Mouse (Mus musculus): ENCODE measurements around the gene Fscn3.
A peak's percentile ranks its signal among the peaks of the same experiment; 100 is the strongest.

The Fscn3 gene

GRCm38 (mm10) chr6:28428290-28428689 is 701 bp downstream of the Fscn3 start, which contains the start of gene Gcc1:
TSS of gene Gcc1 (minus strand) at chr6:28428390.
- DNase-seq, result no peak

- no peak for DNase-seq
Observed at GRCm38 (mm10) chr6:28429870-28430269, 2.3 kb downstream of the Fscn3 start.

- peak; percentile 29 for DNase-seq
Observed at GRCm38 (mm10) chr6:28430795-28431537, 3.4 kb downstream of the Fscn3 start.

- no peak for DNase-seq
Observed at GRCm38 (mm10) chr6:28431538-28431855, 3.9 kb downstream of the Fscn3 start.

DNA sequence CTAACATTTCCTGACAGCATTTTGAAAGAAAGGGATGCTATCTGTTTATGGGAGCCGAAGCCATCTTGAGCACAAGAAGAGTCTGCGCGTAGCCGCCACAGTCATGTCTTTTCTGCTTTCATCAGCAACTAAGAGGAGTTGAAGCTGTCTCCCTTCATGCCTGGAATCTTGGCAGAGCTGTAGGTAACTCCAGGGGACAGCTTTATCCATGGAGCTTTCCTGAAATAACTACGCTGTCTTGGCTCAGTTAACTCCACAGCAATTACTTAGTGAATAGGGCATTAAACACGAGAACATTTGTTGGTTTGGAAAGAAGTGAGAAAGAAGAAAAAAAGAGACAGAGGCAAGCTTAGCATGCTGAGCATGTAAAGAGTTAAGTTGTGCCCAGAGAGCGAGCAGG is 20.3 kb downstream of the Fscn3 start:
- no peak for DNase-seq

DNA sequence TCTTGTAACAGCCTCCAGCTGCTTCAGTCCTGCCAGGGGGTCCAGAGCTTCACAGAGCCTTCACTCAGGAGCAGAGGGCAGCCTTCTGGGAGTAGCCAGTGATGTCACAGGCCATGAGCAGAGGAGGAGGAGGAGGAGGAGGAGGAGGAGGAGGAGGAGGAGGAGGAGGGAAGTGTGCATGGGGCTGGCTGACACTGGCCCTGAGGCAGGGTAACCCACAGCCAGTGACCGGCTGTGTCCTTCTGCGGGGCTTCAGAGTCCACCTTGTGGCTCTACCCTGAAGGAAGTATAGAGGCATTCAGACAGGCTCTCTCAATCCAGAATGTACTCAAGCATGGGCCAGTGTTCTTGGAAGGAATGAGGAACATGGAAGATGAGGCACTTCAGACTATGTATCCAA is 21.7 kb downstream of the Fscn3 start, which contains the start of gene Pax4:
Pax4 (minus strand) TSS at position 101 of the 400 bp plus-strand sequence.
- DNase-seq, result no peak

- no peak for DNase-seq
Observed at GRCm38 (mm10) chr6:28450481-28450880, 22.9 kb downstream of the Fscn3 start.

GRCm38 (mm10) chr6:28450977-28451376 is 23.4 kb downstream of the Fscn3 start:
- no peak for DNase-seq

- no peak for DNase-seq
Observed at GRCm38 (mm10) chr6:28459221-28459668, 31.7 kb downstream of the Fscn3 start.

DNA sequence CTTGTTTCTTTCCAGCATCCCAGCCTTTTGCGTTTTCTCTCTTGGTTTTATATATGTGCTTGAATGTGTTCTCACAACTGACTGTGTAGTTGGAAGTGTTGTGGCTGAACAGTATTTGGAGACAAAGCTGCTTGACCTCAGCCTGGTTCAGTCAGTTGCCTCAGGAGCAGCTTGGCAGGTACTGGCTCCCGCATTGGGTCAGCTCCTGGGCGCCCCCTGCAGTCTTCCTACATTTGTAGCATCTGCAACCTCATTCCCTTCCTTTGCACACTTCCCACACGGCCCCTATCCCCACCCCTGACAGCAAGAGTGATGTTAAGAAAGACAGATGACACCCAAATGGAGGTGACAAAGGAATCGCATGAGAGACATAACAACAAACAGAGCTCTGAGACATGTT is 32.9 kb downstream of the Fscn3 start:
- DNase-seq, result peak; percentile 74

GRCm38 (mm10) chr6:28464630-28465029 is 37.0 kb downstream of the Fscn3 start:
- no peak for DNase-seq

GRCm38 (mm10) chr6:28470017-28470602 is 42.5 kb downstream of the Fscn3 start:
- DNase-seq, result no peak

DNA sequence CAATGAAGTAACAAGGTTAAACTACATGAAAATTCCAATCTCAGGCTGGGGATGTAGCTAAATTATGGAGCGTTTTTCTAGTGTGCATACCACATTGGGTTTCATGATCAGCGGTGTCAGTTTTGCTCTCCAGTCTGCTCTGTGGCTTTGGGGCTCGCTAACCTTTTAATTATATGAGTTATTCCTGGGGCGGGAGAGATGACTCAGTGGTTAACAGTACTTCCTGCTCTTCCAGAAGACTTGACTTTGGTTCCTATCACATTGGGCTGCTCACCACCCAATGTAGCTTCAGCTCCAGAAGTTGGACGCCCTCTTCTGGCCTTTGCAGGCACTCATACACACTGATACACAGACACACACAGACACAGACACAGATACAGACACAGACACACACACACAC is 43.0 kb downstream of the Fscn3 start:
- DNase-seq, result no peak

DNA sequence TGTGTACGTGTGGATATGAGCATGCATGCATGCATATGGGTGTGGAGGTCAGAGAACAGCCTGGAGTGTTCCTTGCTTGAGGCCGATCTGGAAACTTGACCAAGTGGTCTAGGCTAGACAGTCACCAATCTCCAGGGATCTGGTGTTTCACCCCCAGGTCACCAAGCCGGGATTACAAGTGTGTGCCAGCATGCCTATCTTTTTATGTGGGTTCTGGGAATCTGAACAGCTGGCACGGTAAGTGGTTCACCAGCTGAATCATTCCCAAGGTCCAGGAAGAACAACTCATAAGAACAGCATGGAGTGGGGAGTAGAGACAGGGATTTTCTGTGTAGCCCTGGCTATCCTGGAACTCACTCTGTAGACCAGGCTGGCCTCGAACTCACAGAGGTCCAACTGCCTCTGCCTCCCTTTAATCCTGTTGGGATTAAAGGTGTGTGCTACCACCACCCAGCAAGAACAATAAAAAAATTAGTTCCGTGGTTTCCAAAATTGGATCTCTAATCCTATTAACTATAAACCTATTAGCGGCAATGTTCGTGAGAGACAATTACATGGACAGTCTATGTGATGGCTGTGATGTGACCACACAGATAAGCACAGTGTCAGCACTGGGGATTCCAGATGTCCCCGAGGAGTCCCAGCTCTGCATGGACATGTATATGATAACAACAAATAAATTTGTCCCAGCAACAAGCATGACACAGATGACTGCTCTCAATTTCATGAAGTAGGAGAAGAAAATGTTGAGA is 43.9 kb downstream of the Fscn3 start:
- DNase-seq, result no peak

- DNase-seq, result no peak
Observed at GRCm38 (mm10) chr6:28474211-28474610, 46.6 kb downstream of the Fscn3 start.

GRCm38 (mm10) chr6:28474839-28475238 is 47.2 kb downstream of the Fscn3 start, which contains the start of gene Snd1:
TSS of gene Snd1 (plus strand) at chr6:28475139.
- no peak for DNase-seq

- DNase-seq, result peak; percentile 93
Observed at GRCm38 (mm10) chr6:28479865-28480751, 52.5 kb downstream of the Fscn3 start.

GRCm38 (mm10) chr6:28480752-28481492 is 53.3 kb downstream of the Fscn3 start:
- no peak for DNase-seq

DNA sequence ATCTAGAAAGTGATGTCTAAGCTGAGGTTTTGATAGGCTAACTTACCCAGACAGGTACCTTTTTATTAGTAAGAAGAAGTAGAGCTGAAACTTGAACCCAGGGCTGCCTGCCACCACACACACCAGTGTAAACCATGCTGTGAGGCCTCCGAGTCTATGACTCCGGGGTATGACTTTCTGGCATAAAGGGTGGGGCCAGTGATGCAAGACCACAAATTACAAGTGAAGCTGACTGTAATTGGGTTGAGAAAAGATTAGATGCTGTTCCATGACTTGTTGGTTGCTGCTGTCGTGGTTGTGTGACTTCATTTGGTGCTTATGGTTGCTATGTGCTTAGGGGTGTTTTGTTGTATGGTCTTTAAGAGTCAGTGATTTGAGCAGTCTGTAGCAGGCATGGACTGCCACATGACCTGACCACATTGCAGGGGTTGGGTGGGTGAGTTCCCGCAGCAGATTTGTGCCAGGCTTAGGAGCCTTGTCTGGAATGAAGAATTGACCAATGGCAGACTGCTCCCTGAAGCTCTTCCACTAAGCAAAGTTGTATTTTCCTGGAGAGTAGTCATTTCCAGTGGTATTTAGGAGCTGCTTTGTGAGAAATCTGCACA is 55.2 kb downstream of the Fscn3 start:
- no peak for DNase-seq

- no peak for DNase-seq
Observed at GRCm38 (mm10) chr6:28486008-28486407, 58.4 kb downstream of the Fscn3 start.

DNA sequence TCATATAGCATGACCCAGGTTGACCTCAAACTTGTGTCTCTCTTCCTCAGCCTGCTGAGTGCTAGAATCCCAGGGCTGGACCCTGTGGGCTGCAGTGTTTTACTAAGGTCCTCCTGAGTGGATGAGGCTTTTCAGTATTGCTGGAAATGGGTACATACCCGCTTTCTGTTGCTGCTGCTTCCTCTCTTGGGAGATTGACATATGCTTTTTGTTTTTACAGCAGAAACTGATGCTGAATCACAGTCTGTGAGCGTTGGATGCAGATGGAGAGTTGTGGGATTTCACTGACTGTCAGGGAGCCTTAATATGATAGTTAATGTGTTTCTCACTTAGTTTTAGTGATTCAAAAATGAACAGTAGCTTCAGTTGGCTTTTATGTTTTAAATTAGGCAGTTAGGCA is 58.9 kb downstream of the Fscn3 start:
- no peak for DNase-seq

DNA sequence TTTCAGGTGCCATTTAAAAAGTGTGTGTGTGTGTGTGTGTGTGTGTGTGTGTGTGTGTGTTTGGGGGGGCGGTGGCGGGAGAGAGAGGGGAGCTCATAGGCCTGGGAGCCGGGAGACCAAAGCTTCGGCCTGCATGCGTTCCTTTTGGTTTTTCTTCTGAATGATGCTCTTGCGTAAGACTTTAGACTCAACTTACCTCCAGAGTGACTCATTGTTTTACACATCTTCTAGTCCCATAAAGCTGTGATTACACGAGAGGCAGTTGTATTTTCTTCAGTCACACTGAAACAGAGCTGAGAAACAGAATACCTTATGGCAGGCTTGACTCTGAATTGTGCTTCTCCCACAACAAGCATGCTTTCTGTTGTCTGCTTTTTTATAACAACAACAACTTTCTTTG is 59.3 kb downstream of the Fscn3 start:
- no peak for DNase-seq

Measured in thymus, postnatal 4 days (tissue).